Mouse (Mus musculus): ENCODE results near the gene Il18. TPM values are rescaled to one million over a fixed set of nuclear protein-coding genes. Genes with fewer than 3 reads are reported as not detected.
A peak's percentile ranks its signal among the peaks of the same experiment; 100 is the strongest.

Il18 gene
- polyA plus RNA-seq, 1 experiment from 2014 or later = 8.5 TPM

DNA sequence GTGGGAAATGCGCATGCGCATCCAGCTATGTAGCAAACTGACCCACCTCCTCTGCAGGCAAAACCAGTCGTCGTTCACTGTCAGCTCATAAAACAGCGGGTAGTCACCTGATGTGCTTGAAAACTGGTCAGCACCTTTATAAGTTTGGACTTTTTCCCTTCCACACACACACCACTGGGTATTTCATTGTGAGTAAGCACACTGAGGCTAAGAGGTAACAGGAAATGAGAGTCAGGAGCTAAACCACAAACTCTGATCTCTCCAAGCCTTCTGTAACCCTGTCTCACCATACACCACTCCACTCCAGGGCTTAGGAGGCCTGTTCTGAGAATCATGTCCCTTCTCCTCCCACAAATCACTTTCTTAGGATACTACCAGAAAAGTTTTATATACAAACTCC lies 29.0 kb upstream of the Il18 start:
- no peak overlapping the region for H3K27ac ChIP-seq (ENCODE audit: low read depth, low read length)
- no peaks in the 10 kb centered on the region for H3K9me3 ChIP-seq (ENCODE audit: control insufficient read depth, low read length)
- no peaks in the 10 kb centered on the region for H3K36me3 ChIP-seq (ENCODE audit: control insufficient read depth, insufficient read depth, low read length)
- no peak overlapping the region for H3K4me3 ChIP-seq (ENCODE audit: low read depth, low read length)
- DNase-seq (ENCODE audit: low spot score) (no peak), ATAC-seq (ENCODE audit: low FRiP score) (no peak)
- 78% methylated on average over 5 of the region's 5 CpGs for WGBS
- no peak overlapping the region for H3K9ac ChIP-seq (ENCODE audit: low read depth, low read length)
- no peak overlapping the region for H3K4me2 ChIP-seq (replicated peaks; ENCODE audit: low read depth, low read length)
- H3K4me1 ChIP-seq (replicated peaks; ENCODE audit: control insufficient read depth, insufficient read depth, low read length) = no peaks in the 10 kb centered on the region
- H3K27me3 ChIP-seq (ENCODE audit: control insufficient read depth, insufficient read depth, low read length) = no peaks in the 10 kb centered on the region

DNA sequence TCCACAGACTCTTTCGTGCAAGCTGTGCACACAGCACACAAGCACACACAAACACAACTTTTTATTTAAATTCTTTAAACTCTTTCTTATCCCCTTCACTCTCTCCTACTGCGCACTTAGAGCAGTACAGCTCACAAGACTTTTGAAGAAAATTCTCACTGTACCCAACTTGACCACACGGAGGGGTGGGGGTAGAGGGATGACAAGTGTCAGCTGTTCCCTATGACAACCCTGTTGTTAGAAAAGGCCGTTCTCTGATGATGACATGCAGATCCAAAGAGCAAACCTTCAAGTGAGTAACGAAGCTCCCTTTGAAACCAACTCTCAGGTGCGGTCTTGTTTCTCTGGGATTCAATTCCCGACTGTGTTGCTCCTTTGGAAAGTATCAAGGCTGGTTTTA lies 26.8 kb upstream of the Il18 start:
- Histone ChIP-seq H3K27ac (ENCODE audit: low read depth, low read length) (no peak overlapping the region), H3K4me1 (replicated peaks; ENCODE audit: control insufficient read depth, insufficient read depth, low read length) (no peaks in the 10 kb centered on the region), H3K4me3 (ENCODE audit: low read depth, low read length) (peak overlapping the region; percentile 78), H3K9me3 (ENCODE audit: control insufficient read depth, low read length) (no peaks in the 10 kb centered on the region), H3K36me3 (ENCODE audit: control insufficient read depth, insufficient read depth, low read length) (no peaks in the 10 kb centered on the region), H3K4me2 (replicated peaks; ENCODE audit: low read depth, low read length) (peak overlapping the region; percentile 51), H3K27me3 (ENCODE audit: control insufficient read depth, insufficient read depth, low read length) (no peaks in the 10 kb centered on the region), H3K9ac (ENCODE audit: low read depth, low read length) (peak overlapping the region; percentile 24; the same call in 1 of the 2 replicates)
- WGBS = 51% methylated on average over 7 of the region's 7 CpGs
- peak; percentile 52; the same call in 1 of the 2 replicates for ATAC-seq (ENCODE audit: low FRiP score)
- DNase-seq (ENCODE audit: low spot score) = no peak

DNA sequence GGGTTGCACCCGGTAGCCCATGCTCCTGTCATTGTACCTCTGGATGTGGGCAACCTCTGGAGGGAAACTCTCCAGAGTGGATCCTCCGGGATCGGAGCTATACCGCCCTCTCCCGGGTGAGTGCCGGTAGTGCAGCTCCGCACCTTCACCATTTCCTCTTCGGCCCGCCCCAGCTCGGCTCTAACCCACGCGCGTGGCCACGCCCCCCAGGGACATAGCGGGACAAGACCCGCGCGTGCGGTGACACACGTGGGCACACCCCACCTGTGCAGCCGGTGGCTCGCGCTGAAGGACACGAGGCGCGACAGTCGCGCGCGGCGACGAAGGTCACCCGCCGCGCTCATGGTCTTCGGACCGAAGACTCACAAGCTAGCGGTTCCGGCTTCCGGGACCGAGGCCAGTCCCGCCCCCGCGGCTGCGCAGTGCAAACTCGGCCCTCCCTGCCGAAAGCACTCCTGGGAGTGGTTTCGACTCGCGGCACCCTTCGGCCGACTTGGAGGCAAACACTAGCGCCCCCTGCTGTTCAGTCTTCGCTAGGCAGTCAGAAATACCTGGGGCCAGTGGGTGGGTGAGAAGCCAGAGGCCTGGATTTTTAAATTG lies 26.2 kb upstream of the Il18 start, which contains the start of gene Pts:
Gene Pts (minus strand): TSS at position 432 of the 600 bp plus-strand sequence.
- WGBS = under 1% methylated on average over 54 of the region's 54 CpGs
- Histone ChIP-seq H3K36me3 (ENCODE audit: control insufficient read depth, insufficient read depth, low read length) (no peaks in the 10 kb centered on the region), H3K27me3 (ENCODE audit: control insufficient read depth, insufficient read depth, low read length) (no peaks in the 10 kb centered on the region), H3K27ac (ENCODE audit: low read depth, low read length) (0 out of 2 replicates have a peak within 1 kb of the TSS, but pooled peaks have one; percentile 24), H3K4me3 (ENCODE audit: low read depth, low read length) (peak within 1 kb of the TSS; percentile 78), H3K9me3 (ENCODE audit: control insufficient read depth, low read length) (no peaks in the 10 kb centered on the region), H3K9ac (ENCODE audit: low read depth, low read length) (peak within 1 kb of the TSS; percentile 85), H3K4me1 (replicated peaks; ENCODE audit: control insufficient read depth, insufficient read depth, low read length) (no peaks in the 10 kb centered on the region), H3K4me2 (replicated peaks; ENCODE audit: low read depth, low read length) (peak within 1 kb of the TSS; percentile 51)
- peak; percentile 99 for DNase-seq (ENCODE audit: low spot score)
- ATAC-seq (ENCODE audit: low FRiP score) = peak; percentile 99

DNA sequence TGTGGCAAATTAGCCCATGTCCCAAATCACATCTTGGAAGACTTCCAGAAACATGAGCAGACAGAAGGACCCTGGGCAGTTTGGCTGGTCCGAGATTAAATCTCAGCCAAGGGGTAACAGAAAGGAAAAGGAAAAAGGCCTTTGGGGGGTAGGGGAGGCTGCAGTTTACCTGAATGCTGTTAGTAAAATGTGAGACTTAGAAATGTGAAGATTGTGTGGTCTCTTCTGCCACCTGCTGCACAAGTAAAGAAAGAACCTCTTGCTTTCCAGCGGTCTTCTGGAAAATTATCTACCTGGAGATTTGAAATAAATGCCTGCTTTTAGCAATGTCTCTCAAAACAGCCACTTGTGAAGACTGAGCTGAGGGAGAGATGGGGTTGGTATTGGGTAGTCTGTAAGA lies 23.7 kb upstream of the Il18 start:
- 38% methylated on average over 2 of the region's 2 CpGs for WGBS
- no peaks in the 10 kb centered on the region for H3K27me3 ChIP-seq (ENCODE audit: control insufficient read depth, insufficient read depth, low read length)
- H3K9ac ChIP-seq (ENCODE audit: low read depth, low read length) = no peak overlapping the region
- H3K27ac ChIP-seq (ENCODE audit: low read depth, low read length) = no peak overlapping the region
- ATAC-seq (ENCODE audit: low FRiP score) (no peak), DNase-seq (ENCODE audit: low spot score) (no peak)
- H3K36me3 ChIP-seq (ENCODE audit: control insufficient read depth, insufficient read depth, low read length) = no peaks in the 10 kb centered on the region
- H3K4me1 ChIP-seq (replicated peaks; ENCODE audit: control insufficient read depth, insufficient read depth, low read length) = no peaks in the 10 kb centered on the region
- H3K4me2 ChIP-seq (replicated peaks; ENCODE audit: low read depth, low read length) = no peak overlapping the region
- H3K9me3 ChIP-seq (ENCODE audit: control insufficient read depth, low read length) = no peaks in the 10 kb centered on the region
- H3K4me3 ChIP-seq (ENCODE audit: low read depth, low read length) = no peak overlapping the region

DNA sequence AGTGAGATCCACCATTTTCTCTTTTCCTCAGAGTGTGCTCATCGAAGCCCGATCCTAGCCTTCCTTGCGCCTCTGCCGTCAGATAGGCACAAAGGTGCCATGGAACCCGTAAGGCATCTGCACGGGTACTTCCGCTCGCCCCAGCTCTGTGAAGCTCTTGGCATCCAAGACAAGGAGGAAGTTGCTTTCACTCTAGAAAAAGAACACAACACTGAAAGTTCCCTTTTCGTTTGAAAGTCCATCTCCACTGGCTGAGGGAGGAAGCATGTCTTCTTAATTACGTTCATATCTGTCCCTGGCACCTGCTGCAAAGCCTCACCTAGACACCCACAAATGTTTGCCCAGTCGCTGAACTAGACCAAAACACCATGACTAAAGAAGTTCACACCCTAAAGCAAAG lies 21.3 kb upstream of the Il18 start:
- no peaks in the 10 kb centered on the region for H3K27me3 ChIP-seq (ENCODE audit: control insufficient read depth, insufficient read depth, low read length)
- no peaks in the 10 kb centered on the region for H3K9me3 ChIP-seq (ENCODE audit: control insufficient read depth, low read length)
- WGBS = 86% methylated on average over 11 of the region's 11 CpGs
- no peaks in the 10 kb centered on the region for H3K4me1 ChIP-seq (replicated peaks; ENCODE audit: control insufficient read depth, insufficient read depth, low read length)
- no peak overlapping the region for H3K27ac ChIP-seq (ENCODE audit: low read depth, low read length)
- no peak overlapping the region for H3K9ac ChIP-seq (ENCODE audit: low read depth, low read length)
- DNase-seq (ENCODE audit: low spot score) (no peak), ATAC-seq (ENCODE audit: low FRiP score) (no peak)
- H3K4me3 ChIP-seq (ENCODE audit: low read depth, low read length) = no peak overlapping the region
- no peaks in the 10 kb centered on the region for H3K36me3 ChIP-seq (ENCODE audit: control insufficient read depth, insufficient read depth, low read length)
- H3K4me2 ChIP-seq (replicated peaks; ENCODE audit: low read depth, low read length) = no peak overlapping the region

DNA sequence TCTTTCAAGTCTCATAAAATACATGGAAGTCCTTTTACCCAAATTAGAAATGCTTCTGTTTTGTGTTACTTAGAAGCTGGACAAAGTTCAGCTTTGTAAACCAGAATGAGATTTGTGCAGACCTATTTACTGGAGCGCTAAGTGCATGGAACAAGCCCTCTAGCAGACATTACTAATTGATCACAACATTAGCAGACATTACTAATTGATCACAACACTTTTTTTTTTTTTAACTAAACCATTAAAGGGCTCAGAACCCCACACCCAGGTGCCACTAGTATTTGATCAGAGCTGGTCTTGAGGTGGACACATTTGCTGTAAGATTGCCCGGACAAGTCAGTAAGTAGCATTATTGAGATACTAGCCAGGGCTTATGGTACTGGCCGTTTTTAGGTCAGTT lies 20.8 kb upstream of the Il18 start:
- no peak overlapping the region for H3K27ac ChIP-seq (ENCODE audit: low read depth, low read length)
- H3K9ac ChIP-seq (ENCODE audit: low read depth, low read length) = no peak overlapping the region
- 84% methylated on average over 3 of the region's 3 CpGs for WGBS
- H3K4me3 ChIP-seq (ENCODE audit: low read depth, low read length) = no peak overlapping the region
- no peaks in the 10 kb centered on the region for H3K36me3 ChIP-seq (ENCODE audit: control insufficient read depth, insufficient read depth, low read length)
- DNase-seq (ENCODE audit: low spot score) (no peak), ATAC-seq (ENCODE audit: low FRiP score) (no peak)
- no peaks in the 10 kb centered on the region for H3K4me1 ChIP-seq (replicated peaks; ENCODE audit: control insufficient read depth, insufficient read depth, low read length)
- H3K27me3 ChIP-seq (ENCODE audit: control insufficient read depth, insufficient read depth, low read length) = no peaks in the 10 kb centered on the region
- no peak overlapping the region for H3K4me2 ChIP-seq (replicated peaks; ENCODE audit: low read depth, low read length)
- H3K9me3 ChIP-seq (ENCODE audit: control insufficient read depth, low read length) = no peaks in the 10 kb centered on the region

DNA sequence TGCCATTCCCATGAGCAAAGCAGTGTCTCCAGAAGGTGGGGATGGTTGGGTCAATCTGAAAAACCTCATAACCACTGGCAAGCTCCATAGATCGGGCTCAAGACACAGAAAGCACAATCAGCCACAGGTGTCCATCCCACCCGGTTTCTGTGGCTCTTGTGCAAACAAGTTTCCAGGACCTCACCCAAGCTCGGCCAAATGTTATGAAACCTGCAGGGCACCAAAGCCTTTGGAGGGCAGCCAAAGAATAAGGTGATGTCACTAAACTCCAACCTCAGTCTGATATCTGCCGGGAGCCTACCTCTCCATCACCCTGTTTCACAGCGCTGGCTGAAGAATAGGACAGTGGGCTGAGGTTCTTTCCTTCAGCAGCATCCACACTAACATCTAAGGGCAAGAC lies 18.7 kb upstream of the Il18 start:
- H3K9me3 ChIP-seq (ENCODE audit: control insufficient read depth, low read length) = no peaks in the 10 kb centered on the region
- DNase-seq (ENCODE audit: low spot score) (no peak), ATAC-seq (ENCODE audit: low FRiP score) (no peak)
- no peaks in the 10 kb centered on the region for H3K4me1 ChIP-seq (replicated peaks; ENCODE audit: control insufficient read depth, insufficient read depth, low read length)
- no peak overlapping the region for H3K27ac ChIP-seq (ENCODE audit: low read depth, low read length)
- no peak overlapping the region for H3K9ac ChIP-seq (ENCODE audit: low read depth, low read length)
- 90% methylated on average over 5 of the region's 5 CpGs for WGBS
- no peaks in the 10 kb centered on the region for H3K36me3 ChIP-seq (ENCODE audit: control insufficient read depth, insufficient read depth, low read length)
- no peaks in the 10 kb centered on the region for H3K27me3 ChIP-seq (ENCODE audit: control insufficient read depth, insufficient read depth, low read length)
- no peak overlapping the region for H3K4me2 ChIP-seq (replicated peaks; ENCODE audit: low read depth, low read length)
- H3K4me3 ChIP-seq (ENCODE audit: low read depth, low read length) = no peak overlapping the region

DNA sequence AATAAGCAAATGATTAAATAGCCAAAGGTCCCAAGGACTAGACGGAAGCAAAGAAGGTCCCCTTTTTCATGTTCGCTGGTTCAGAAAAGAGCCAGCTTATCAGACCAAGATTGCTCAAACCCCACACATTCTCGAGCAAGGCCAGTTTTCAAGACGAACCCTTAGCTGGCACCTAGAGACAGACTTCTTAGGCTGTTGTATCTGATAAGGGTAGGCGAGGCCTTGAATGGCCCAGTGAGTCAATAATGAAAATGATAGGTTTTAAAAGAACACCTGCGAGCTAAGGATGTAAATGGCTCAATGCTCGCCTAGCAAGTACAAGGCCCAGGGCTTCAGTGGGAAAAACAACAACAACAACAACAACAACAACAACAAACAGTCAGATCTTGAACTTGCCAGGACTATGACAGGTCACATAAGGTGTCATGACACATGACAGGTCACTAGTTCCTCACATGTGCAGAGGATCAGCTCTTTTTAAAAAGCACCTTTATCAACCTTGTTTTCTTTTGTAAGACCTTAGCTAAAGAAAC lies 18.0 kb upstream of the Il18 start:
- WGBS = 89% methylated on average over 7 of the region's 7 CpGs
- DNase-seq (ENCODE audit: low spot score) = no peak
- Histone ChIP-seq H3K4me1 (replicated peaks; ENCODE audit: control insufficient read depth, insufficient read depth, low read length) (no peaks in the 10 kb centered on the region), H3K27me3 (ENCODE audit: control insufficient read depth, insufficient read depth, low read length) (no peaks in the 10 kb centered on the region), H3K4me3 (ENCODE audit: low read depth, low read length) (no peak overlapping the region), H3K9ac (ENCODE audit: low read depth, low read length) (no peak overlapping the region), H3K9me3 (ENCODE audit: control insufficient read depth, low read length) (no peaks in the 10 kb centered on the region), H3K4me2 (replicated peaks; ENCODE audit: low read depth, low read length) (no peak overlapping the region), H3K36me3 (ENCODE audit: control insufficient read depth, insufficient read depth, low read length) (no peaks in the 10 kb centered on the region), H3K27ac (ENCODE audit: low read depth, low read length) (no peak overlapping the region)
- ATAC-seq (ENCODE audit: low FRiP score) = no peak

DNA sequence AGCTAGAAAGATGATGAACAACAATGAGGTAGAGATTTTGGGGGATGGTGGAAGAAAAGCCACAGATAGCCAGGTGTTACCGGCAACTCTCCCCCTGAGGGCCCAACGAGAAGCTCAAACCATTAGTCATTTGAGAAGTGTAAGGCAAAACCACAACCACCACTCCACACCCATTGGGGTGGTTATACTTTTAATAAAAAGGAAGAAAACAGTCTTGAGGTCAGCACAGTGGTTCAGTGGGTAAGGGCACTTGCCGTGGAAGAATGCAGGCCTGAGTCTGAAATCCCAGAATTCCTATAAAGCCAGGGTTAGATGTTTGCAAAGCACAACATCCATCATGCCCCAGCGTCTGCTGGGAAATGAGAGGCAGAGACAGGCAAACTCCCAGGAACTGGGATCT lies 17.3 kb upstream of the Il18 start:
- no peak for ATAC-seq (ENCODE audit: low FRiP score)
- DNase-seq (ENCODE audit: low spot score) = no peak
- Histone ChIP-seq H3K36me3 (ENCODE audit: control insufficient read depth, insufficient read depth, low read length) (no peaks in the 10 kb centered on the region), H3K9ac (ENCODE audit: low read depth, low read length) (no peak overlapping the region), H3K9me3 (ENCODE audit: control insufficient read depth, low read length) (no peaks in the 10 kb centered on the region), H3K4me3 (ENCODE audit: low read depth, low read length) (no peak overlapping the region), H3K27me3 (ENCODE audit: control insufficient read depth, insufficient read depth, low read length) (no peaks in the 10 kb centered on the region), H3K4me1 (replicated peaks; ENCODE audit: control insufficient read depth, insufficient read depth, low read length) (no peaks in the 10 kb centered on the region), H3K4me2 (replicated peaks; ENCODE audit: low read depth, low read length) (no peak overlapping the region), H3K27ac (ENCODE audit: low read depth, low read length) (no peak overlapping the region)
- WGBS = 86% methylated on average over 4 of the region's 4 CpGs

Measured in hindbrain, embryonic 11.5 days (tissue).